Mouse (Mus musculus) layer of hippocampus, adult 11-12 months (tissue): ENCODE measurements at regions not wholly inside any gene's neighbourhood (a gene's known extent, or its start where the extent isn't known, plus 50 kb on each side); places are given as distances from the start of the nearest gene placed in this dataset.
"Not testable (repeated sequence)": the region's sequence is repeated elsewhere in the genome, so short reads cannot be mapped to it uniquely, and the experiment has no call there.

Experiments used
- DNase-seq: peaks from one replicate; pipeline ENCODE4 v3.0.0; 2022; ENCODE audit warnings: low spot score

DNA sequence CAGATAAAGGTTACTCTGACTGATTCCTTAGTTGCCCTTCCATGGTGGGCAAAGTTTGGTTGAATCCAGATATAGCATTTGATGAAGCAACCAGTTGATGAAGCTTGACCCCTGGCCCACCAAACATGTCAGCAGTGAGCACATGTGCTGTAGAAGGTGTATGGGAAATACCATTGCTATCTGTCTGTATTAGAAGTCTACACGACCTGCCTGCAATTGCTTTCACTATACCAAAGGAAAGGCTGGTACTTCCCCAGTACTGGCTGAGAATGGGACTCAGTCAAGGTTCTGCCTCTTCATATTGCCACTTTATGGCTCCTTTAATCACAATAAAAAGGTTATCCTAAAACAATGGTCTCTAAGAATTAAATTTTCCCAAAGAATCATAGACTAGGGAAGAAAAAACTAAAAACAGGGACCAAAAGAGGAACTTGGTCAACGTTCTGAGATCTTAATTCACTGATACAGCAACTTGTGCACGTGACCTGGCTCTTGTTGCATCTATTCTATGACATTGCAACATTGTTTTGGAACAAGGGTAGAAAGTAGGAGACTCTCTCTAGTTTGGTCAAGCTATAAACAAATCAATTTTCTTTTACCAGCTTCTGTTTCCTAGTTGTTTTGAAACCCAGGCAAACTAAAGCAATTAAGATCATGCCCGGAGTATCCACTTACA, 284.0 kb downstream of the Rapgef2 start:
- no peak for DNase-seq

DNA sequence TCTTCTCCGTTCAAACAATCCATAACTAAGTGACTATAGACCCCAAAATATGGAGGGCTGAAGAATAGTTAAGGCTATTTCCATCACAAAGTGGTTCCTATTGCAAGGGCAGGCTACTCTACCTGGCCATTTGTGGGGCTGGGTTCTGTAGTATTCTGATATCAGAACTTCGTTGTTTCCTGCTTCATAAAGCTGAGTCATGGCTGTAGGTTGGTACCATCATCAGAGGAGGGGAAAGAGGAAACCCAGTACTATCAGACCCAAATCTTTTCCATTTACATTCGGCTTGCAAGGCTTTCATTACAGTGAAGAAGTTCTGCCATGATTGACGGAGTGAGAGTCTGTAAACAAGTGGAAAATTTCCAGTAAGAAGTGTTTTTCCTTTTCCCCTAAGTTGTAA, 284.6 kb downstream of the Rapgef2 start:
- no peak for DNase-seq

DNA sequence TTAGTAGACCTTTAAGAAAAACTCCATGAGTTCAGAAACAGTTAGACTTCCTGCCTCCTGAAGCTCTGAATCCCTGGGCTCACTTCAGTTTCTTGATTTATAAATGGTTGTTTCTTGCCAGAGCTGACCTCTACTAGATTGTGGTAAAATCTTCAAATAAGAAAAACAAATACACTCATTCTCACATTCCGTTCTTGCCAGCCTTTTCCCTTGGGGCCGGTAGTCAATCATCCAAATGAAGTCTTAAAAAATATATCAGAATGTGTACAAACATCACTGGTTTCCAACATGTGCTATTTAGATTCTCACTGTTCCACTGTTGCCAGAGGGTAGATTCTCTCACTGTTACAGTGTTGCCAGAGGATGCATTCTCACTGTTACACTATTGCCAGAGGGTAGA, 286.0 kb downstream of the Rapgef2 start:
- no peak for DNase-seq

DNA sequence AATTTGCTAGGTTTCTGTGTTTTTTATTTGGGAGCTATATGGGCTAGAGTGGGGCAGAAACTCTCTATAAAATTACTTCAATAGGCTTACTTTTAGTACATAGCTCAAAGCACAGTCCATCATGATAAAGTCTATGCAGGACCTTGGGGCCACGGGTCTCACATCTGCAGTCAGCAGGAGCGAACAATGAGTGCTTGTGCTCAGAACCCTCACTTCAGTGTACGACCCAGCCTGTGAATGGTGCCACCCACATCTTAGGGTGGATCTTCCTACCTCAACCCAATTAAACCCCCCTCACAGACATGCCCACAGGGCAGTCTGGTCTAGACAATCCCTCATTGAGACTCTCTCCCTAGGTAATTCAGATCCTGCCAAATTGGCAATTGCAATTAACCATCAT, 286.5 kb downstream of the Rapgef2 start:
- no peak for DNase-seq

- no peak for DNase-seq
Measured at GRCm38 (mm10) chr3:78988120-78988519, 298.2 kb downstream of the Rapgef2 start.

- DNase-seq, result no peak
Measured at GRCm38 (mm10) chr3:78986726-78987125, 299.6 kb downstream of the Rapgef2 start.

- DNase-seq, result no peak
Measured at GRCm38 (mm10) chr3:78981057-78981456, 305.3 kb downstream of the Rapgef2 start.

GRCm38 (mm10) chr3:78978781-78979180, 307.5 kb downstream of the Rapgef2 start:
- no peak for DNase-seq

- not testable (repeated sequence) for DNase-seq
Measured at GRCm38 (mm10) chr3:78966683-78967549, 319.4 kb downstream of the Rapgef2 start.

DNA sequence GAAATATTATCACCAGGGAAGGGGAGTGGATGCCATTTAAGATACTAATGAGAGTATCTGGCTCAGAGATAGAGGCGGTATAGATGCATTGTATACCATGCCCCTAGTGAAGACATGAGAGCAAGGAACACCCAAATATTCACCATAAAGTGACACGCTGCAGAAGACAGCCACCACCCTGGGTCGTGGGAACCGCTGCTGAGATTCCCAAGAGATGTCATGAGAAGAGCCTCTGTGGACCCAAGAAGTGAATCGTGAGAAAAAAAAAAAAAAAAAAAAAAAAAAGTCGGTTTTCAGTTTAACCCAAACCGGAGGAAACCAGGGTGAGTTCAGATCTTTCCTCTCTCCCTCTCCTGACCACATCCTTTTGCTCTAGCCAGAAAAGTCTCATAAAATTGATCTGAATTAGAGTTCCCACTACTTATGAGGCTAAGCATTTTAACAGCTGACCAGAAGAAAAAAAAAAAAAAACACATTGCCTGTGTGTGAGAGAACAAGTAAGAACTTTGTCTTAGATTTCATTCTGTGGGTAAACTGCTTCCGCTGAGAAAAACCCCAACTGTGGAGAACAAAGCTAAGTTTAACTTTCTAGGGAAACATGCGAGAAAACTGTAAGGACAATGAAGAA, 322.0 kb downstream of the Rapgef2 start:
- DNase-seq, result no peak

DNA sequence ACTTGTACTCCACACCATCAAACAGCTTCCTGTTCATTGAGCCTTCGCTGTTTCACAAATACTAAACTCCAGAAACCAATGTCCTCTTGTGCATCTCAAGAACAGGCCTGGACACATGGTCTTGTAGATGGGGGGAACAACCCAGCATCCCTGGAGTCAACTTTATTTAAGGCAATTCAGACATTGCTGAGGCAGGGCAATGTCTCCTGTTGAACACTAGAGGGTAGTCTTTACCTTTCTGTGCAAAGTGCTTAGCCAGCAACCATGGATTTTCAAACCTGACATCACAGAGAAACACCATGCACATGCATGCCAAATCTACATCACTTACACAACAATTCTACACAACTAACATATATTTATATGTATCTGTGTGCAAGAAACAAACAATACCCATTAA, 327.5 kb downstream of the Rapgef2 start:
- DNase-seq, result peak; percentile 69

- no peak for DNase-seq
Measured at GRCm38 (mm10) chr3:78955364-78955763, 331.0 kb downstream of the Rapgef2 start.

GRCm38 (mm10) chr3:78949385-78949784, 336.9 kb downstream of the Rapgef2 start:
- not testable (repeated sequence) for DNase-seq

DNA sequence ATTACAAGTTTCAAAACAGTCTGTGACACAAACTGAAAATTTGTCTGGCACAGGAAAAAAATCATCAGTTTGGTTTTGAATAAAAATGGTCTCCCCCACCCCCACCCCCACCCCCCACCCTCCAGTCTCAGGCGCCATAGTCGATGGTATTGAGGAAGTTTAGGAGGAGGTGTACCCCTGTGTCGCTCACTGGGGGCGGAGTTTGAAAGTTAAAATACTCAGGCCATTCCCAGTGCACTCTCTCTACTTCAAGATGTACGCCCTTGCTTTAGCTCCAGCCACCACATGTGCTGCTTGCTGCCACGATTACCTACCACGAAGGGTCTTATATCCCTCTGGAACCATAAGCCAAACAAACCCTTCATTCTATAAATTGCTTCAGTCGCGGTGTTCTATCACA, 337.6 kb downstream of the Rapgef2 start:
- DNase-seq, result no peak

GRCm38 (mm10) chr3:78948171-78948570, 338.1 kb downstream of the Rapgef2 start:
- peak; percentile 82 for DNase-seq

DNA sequence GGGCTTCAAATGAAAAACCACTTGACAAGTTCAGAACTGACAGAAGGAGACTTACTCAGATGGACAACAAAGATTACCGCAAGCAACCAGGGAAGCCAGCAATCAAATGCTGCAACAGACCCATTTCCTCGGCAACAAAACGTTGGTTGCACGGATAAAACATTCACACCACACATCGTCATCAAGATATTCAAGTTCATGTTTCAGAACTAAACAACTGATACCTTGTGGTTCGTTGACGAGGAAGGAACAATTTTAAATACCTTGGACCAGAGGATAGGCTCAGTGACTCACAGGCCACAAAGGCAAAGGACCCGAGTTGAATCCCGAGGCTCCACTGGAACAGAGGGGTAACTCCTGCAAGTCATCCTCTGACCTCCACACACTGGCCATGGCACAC, 339.1 kb downstream of the Rapgef2 start:
- DNase-seq, result no peak

- no peak for DNase-seq
Measured at GRCm38 (mm10) chr3:78944185-78944584, 342.1 kb downstream of the Rapgef2 start.

DNA sequence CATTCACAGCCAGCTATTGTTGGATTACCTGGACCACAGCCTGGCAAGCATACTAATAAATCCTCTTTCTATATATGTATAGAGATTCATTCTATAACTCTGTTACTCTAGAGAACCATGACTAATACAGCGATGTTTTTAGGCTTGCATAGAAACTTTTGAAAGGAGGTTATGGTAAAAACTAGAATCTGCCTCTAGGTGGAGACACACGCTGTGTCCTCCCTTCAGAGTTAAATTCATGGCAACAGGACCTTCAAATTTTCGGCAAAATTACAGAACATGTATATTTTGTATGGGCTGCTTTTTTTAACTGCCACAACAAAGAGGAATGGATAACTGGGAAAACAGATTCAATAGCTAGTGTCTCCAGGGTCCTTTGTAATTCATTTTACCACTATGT, 353.3 kb downstream of the Rapgef2 start:
- no peak for DNase-seq

DNA sequence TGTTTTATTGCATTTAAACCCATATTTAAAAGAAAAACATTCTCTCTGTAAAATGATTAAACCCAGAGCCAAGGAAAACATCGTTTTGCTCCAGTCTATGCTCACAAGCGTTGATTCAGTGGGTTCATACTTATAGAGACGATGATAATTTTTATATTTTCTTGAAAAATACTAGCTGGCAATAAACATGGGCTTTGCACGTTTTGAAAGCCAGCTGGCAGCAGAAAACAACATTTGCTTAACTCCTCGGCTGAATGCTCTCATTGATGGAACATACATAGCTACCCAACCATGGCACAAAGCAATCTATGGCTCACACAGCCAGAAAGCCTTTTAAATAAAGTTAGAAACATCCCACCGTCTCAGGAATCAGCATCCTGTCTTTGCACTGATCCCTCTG, 366.5 kb downstream of the Rapgef2 start:
- DNase-seq, result no peak

DNA sequence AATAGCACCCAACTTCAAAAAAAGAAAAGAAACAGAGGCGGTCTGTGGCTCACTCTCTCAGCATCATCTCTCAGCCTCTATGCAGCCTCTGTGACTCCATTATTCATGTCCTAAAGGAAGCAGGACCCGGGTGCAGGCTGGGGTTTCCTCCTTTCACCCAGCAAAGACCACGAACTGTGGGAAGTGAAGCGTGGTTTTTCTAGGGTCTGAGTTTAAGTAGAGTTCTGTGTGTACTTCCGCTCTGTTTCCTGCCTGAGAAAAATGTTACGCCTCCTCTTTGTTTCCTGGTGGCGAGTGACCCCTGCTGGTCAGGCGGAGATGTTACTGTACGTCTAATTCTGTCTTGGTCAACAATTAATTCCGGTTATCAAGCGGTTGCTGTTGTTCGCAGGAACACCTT, 366.9 kb downstream of the Rapgef2 start:
- peak; percentile 75 for DNase-seq

GRCm38 (mm10) chr3:78908196-78908844, 378.0 kb downstream of the Rapgef2 start:
- peak; percentile 22 for DNase-seq

DNA sequence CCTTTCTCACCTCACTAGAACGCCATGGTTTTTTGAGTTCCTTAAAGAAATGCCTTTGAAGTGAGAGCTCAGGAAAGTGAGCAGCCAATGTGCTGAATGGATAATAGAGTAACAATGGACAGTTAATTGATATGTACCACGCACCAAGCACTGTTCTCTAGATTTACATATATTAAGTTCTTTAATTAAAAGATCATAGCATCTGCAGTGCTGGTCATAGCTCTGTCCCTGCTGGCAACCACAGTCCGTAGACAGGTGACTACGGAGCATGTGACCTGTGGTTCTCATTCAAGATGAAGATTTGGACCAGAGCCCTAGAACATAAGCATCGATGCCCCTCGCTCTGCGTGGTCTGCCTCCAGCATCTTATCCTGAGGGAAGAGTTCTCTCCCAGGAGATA, 378.5 kb downstream of the Rapgef2 start:
- no peak for DNase-seq
